Mouse (Mus musculus): ENCODE data around the gene Hpcal1.

GRCm38 (mm10) chr12:17750500-17750899, 59.8 kb downstream of the Hpcal1 start:
- TF ChIP-seq CTCF (IDR thresholded peaks at IDR 0.05; ENCODE audit: borderline replicate concordance, insufficient read depth, low read depth, low read length) (no peak), POLR2A (IDR thresholded peaks at IDR 0.05; ENCODE audit: borderline replicate concordance, insufficient read depth, low read length) (no peak)

All from cerebellum, adult 2 months (tissue).